Mouse (Mus musculus) embryonic facial prominence, embryonic 13.5 days (tissue): ENCODE measurements around the gene Smyd1. TPM values are rescaled to one million over a fixed set of nuclear protein-coding genes. Genes with fewer than 3 reads are reported as not detected.

Experiments used
- ATAC-seq: fragments of 200-750 bp; cut with Nextera tagmentation; 2 replicates; pipeline ENCODE4 v1.8.0; 2017; ENCODE audit warnings: low read depth; ENCODE audit not compliant: insufficient number of reproducible peaks, insufficient read depth, low FRiP score, low TSS enrichment
- H3K27ac ChIP-seq: fragments of 300-500 bp; sonication (generic); 2 replicates; pipeline ENCODE4 v1.5.1; 2015; ENCODE audit warnings: moderate library complexity, mild to moderate bottlenecking, inconsistent platforms
- H3K27me3 ChIP-seq: fragments of 300-500 bp; sonication (generic); 2 replicates; pipeline ENCODE4 v1.6.1; 2015; ENCODE audit warnings: mild to moderate bottlenecking, inconsistent platforms
- H3K36me3 ChIP-seq: fragments of 300-500 bp; sonication (generic); 2 replicates; pipeline ENCODE4 v1.6.1; 2015; ENCODE audit warnings: mild to moderate bottlenecking, inconsistent platforms
- H3K4me1 ChIP-seq: fragments of 300-500 bp; sonication (generic); 2 replicates; pipeline ENCODE4 v1.6.1; 2015; ENCODE audit warnings: inconsistent platforms
- H3K4me2 ChIP-seq: fragments of 300-500 bp; sonication (generic); 2 replicates; pipeline ENCODE4 v1.6.1; 2015; ENCODE audit warnings: moderate library complexity, mild to moderate bottlenecking, inconsistent platforms
- H3K4me3 ChIP-seq: fragments of 300-500 bp; sonication (generic); 2 replicates; pipeline ENCODE4 v1.5.1; 2015; ENCODE audit warnings: mild to moderate bottlenecking, inconsistent platforms
- H3K9ac ChIP-seq: fragments of 300-500 bp; sonication (generic); 2 replicates; pipeline ENCODE4 v1.6.1; 2015; ENCODE audit warnings: mild to moderate bottlenecking, inconsistent platforms
- H3K9me3 ChIP-seq: fragments of 300-500 bp; sonication (generic); 2 replicates; pipeline ENCODE4 v1.6.1; 2016; ENCODE audit warnings: inconsistent platforms
- WGBS: fragments of 180-500 bp; shearing (Covaris S2); methylation state at CpG from one replicate; pipeline ENCODE4 v1.1.7; 2015; ENCODE audit warnings: mixed read lengths; 5-methylcytosine and 5-hydroxymethylcytosine counted together
- polyA plus RNA-seq: library from polyadenylated mRNA; unstranded; fragments of >200 nt; fragmentation: Nextera tagmentation; extraction: Ambion mirVana; gene quantifications from 2 replicates; pipeline ENCODE4 v1.2.1, GENCODE M21; 2015

The Smyd1 gene
- polyA plus RNA-seq, 1 experiment from 2014 or later: 1.3 TPM

GRCm38 (mm10) chr6:71257375-71257774 is 64.7 kb downstream of the Smyd1 start:
- Histone ChIP-seq H3K9me3 (no peaks in the 10 kb centered on the region), H3K36me3 (no peaks in the 10 kb centered on the region), H3K27ac (no peak overlapping the region), H3K4me3 (no peak overlapping the region), H3K4me1 (no peaks in the 10 kb centered on the region), H3K9ac (no peak overlapping the region), H3K27me3 (no peaks in the 10 kb centered on the region), H3K4me2 (no peak overlapping the region)
- 31% methylated on average over 1 of the region's 1 CpGs for WGBS
- ATAC-seq: no peak

DNA sequence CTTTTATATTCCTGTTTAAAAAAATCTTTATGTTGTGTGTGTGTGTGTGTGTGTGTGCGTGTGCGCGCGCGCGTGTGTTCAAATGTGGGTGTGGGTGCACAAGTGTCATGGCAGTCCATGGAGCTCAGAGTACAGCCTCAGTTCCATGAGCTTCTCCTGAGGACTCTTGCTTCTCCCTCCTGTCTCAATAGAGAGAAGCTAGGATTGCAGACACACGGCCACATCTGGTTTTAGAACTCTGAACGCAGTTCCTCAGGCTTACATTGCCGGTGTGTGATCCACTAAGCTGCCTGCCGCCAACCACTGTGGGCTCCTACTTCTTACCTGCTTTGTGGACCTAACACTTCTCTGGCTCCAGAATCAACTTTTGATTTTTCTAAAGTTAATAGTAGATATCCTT is 65.9 kb downstream of the Smyd1 start:
- Histone ChIP-seq H3K27me3 (no peaks in the 10 kb centered on the region), H3K4me2 (no peak overlapping the region), H3K4me1 (no peaks in the 10 kb centered on the region), H3K9ac (no peak overlapping the region), H3K4me3 (no peak overlapping the region), H3K9me3 (no peaks in the 10 kb centered on the region), H3K27ac (no peak overlapping the region), H3K36me3 (no peaks in the 10 kb centered on the region)
- WGBS: 87% methylated on average over 10 of the region's 10 CpGs
- no peak for ATAC-seq

DNA sequence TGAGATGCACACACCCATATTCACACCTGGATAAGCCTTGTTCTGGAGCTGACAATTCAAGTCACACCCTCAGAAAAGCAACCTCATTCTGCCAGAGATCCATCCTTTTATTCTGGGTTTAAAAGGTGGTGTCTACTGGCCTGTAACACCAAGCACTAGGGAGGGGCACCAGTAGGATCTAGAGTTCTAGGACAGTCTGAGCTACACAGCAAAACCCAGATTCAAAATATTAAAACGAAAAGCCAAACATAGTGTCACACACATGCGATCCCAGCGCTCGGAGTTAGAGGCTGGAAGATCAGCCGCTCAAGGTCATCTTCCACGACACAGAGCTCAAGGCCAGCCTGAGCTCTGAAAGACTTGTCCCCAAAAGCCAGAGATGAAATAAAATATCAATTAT is 67.6 kb downstream of the Smyd1 start:
- H3K4me2 ChIP-seq: no peak overlapping the region
- 88% methylated on average over 6 of the region's 6 CpGs for WGBS
- H3K4me1 ChIP-seq: no peaks in the 10 kb centered on the region
- no peak overlapping the region for H3K4me3 ChIP-seq
- no peak overlapping the region for H3K27ac ChIP-seq
- no peak for ATAC-seq
- no peaks in the 10 kb centered on the region for H3K9me3 ChIP-seq
- H3K27me3 ChIP-seq: no peaks in the 10 kb centered on the region
- no peak overlapping the region for H3K9ac ChIP-seq
- H3K36me3 ChIP-seq: no peaks in the 10 kb centered on the region

DNA sequence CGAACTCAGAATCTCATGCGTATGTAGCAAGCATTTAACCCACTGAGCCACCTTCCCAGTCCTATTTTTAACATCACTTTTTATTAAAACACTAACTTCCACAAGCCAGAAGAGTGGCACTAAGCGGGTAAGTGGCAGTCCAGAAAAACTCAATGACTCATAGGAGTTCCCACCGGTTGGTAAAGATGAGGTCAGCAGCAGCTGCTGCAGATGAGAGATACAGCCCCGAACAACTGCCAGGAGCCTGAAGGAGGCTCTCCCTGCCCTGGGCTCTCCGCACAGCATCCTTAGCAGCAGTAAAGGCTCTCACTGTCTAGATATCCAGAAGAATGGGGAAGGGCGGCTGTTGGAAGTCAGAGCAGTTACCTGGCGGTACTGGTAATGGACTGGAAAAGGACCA is 71.1 kb downstream of the Smyd1 start:
- no peaks in the 10 kb centered on the region for H3K9me3 ChIP-seq
- H3K4me3 ChIP-seq: no peak overlapping the region
- no peak overlapping the region for H3K27ac ChIP-seq
- H3K36me3 ChIP-seq: no peaks in the 10 kb centered on the region
- H3K4me1 ChIP-seq: no peaks in the 10 kb centered on the region
- H3K4me2 ChIP-seq: no peak overlapping the region
- H3K9ac ChIP-seq: no peak overlapping the region
- no peaks in the 10 kb centered on the region for H3K27me3 ChIP-seq
- no peak for ATAC-seq
- 85% methylated on average over 8 of the region's 8 CpGs for WGBS

DNA sequence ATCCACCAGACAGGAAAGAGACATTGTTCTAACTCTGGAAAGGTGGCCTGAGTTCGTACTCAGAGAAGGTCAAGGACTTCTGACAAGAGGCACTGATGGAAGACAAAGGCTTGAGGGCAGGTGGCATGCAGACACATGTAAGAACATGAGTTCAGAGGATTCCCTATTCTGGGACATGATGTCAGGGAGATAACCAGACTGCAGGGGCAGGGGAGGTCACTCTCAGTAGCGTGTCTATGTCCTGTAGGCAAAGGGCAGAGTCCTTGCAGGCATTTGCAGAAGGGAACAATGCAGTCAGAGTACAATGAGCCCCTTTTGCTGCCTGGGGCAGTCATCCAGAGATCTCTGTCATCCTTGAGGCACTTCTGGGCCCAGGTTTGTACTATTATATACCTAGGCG is 72.4 kb downstream of the Smyd1 start:
- Histone ChIP-seq H3K9ac (no peak overlapping the region), H3K4me2 (no peak overlapping the region), H3K4me3 (no peak overlapping the region), H3K9me3 (no peaks in the 10 kb centered on the region), H3K27ac (no peak overlapping the region), H3K4me1 (no peaks in the 10 kb centered on the region), H3K36me3 (no peaks in the 10 kb centered on the region), H3K27me3 (no peaks in the 10 kb centered on the region)
- 66% methylated on average over 3 of the region's 3 CpGs for WGBS
- no peak for ATAC-seq

DNA sequence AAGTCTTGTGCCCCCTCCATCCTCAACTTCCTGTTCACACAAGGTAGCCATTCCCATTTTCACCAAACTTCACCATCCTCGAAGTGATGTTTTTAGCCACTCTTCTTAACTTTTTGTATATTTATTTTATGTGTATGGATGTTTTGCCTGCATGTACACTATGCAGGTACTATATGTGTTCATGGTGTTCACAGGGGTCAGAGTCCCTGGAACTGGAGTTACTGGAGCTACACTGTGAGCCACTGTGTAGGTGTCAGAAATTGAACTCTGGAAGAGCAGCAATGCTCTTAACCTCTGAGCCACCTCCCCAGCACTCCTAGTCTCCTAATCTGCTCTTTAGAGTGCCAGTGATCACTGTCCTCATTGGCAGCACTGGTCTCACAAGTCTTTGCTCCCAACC is 73.6 kb downstream of the Smyd1 start:
- H3K9me3 ChIP-seq: no peaks in the 10 kb centered on the region
- H3K27ac ChIP-seq: no peak overlapping the region
- no peak overlapping the region for H3K9ac ChIP-seq
- no peaks in the 10 kb centered on the region for H3K27me3 ChIP-seq
- 88% methylated on average over 1 of the region's 1 CpGs for WGBS
- H3K4me2 ChIP-seq: no peak overlapping the region
- no peak for ATAC-seq
- no peaks in the 10 kb centered on the region for H3K36me3 ChIP-seq
- H3K4me3 ChIP-seq: no peak overlapping the region
- no peaks in the 10 kb centered on the region for H3K4me1 ChIP-seq

DNA sequence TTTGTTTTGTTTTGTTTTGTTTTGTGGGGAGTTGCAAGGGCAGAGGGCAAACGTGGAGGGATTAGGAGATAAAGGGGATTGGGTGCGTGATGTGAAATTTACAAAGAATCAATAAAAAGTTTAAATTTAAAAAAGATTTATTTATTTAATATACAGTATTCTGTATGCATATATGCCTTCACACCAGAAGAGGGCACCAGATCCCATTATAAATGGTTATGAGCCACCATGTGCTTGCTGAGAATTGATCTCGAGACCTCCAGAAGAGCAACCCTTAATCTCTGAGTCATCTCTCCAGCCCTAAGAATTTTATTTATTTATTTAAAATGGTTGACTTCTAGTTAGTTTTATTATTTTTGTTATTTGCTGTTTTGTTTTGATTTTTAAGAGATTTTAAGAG is 78.8 kb downstream of the Smyd1 start:
- Histone ChIP-seq H3K27me3 (no peaks in the 10 kb centered on the region), H3K4me1 (no peaks in the 10 kb centered on the region), H3K9ac (no peak overlapping the region), H3K36me3 (no peaks in the 10 kb centered on the region), H3K4me2 (no peak overlapping the region), H3K4me3 (no peak overlapping the region), H3K9me3 (no peaks in the 10 kb centered on the region), H3K27ac (no peak overlapping the region)
- no peak for ATAC-seq
- WGBS: 87% methylated on average over 3 of the region's 3 CpGs

- Histone ChIP-seq H3K4me2 (no peak overlapping the region), H3K27me3 (no peaks in the 10 kb centered on the region), H3K9me3 (no peaks in the 10 kb centered on the region), H3K9ac (no peak overlapping the region), H3K4me1 (no peaks in the 10 kb centered on the region), H3K4me3 (no peak overlapping the region), H3K36me3 (no peaks in the 10 kb centered on the region), H3K27ac (no peak overlapping the region)
- 86% methylated on average over 1 of the region's 1 CpGs for whole genome bisulfite sequencing
- no peak for ATAC-seq
These were observed 79.2 kb downstream of the Smyd1 start for GRCm38 (mm10) chr6:71242811-71243210.

DNA sequence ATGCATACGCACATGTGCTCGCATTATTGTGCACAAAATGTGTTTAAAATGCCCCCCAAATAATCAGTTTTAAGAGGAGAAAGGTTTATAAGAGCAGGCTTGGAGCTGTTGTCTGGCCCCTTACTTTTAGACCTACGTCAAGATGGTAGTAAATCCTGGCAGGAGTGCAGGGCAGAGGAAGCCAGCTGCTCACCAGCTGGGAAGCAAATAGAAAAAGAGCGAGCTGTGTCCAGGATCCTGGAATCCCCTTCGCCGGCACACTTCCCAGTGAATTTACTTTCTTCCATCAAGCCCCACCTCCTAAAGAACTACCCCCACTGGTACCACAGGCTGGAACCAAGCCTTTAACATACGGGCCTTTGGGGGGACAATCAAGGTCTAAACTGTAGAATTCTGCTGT is 81.2 kb downstream of the Smyd1 start:
- H3K9me3 ChIP-seq: no peaks in the 10 kb centered on the region
- H3K27ac ChIP-seq: no peak overlapping the region
- H3K36me3 ChIP-seq: no peaks in the 10 kb centered on the region
- H3K4me3 ChIP-seq: no peak overlapping the region
- H3K4me2 ChIP-seq: no peak overlapping the region
- H3K9ac ChIP-seq: no peak overlapping the region
- H3K4me1 ChIP-seq: no peaks in the 10 kb centered on the region
- 79% methylated on average over 7 of the region's 7 CpGs for WGBS
- no peak for ATAC-seq
- H3K27me3 ChIP-seq: no peaks in the 10 kb centered on the region

DNA sequence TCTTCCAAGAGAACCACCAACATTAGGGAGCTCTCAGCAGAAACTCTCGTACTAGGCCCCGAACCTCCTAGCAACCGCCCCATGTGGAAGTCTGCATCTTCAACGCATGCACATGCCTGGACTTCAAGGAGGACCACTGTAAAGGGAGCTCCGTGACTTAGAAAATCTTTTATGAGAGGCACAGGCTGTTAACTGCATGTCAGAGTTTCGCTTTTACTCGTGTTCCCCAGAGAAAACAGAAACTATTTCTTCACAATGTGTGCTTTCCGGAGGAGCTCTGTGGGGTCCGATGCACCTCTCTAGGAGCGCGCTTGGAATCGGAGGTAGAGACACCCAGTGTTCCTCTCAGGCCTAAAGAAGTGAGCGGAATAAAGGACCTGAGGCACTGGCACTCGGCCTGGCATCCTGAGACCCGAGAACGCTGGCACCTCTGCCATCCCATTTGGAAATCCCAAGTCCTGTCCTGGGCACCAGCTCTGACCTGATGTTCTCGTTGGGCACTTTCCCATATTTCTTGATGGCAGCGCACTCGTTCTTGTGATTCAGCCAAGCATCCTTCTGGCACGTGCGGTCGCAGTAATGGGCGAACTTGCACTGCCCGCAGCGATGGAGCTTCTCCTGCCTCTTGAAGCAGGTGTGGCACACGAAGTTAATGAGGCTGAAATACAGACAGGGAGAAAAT is 82.8 kb downstream of the Smyd1 start:
- 88% methylated on average over 26 of the region's 26 CpGs for WGBS
- H3K9ac ChIP-seq: no peak overlapping the region
- no peaks in the 10 kb centered on the region for H3K9me3 ChIP-seq
- H3K4me3 ChIP-seq: no peak overlapping the region
- H3K27me3 ChIP-seq: no peaks in the 10 kb centered on the region
- H3K4me1 ChIP-seq: no peaks in the 10 kb centered on the region
- H3K4me2 ChIP-seq: no peak overlapping the region
- ATAC-seq: no peak
- no peaks in the 10 kb centered on the region for H3K36me3 ChIP-seq
- no peak overlapping the region for H3K27ac ChIP-seq

DNA sequence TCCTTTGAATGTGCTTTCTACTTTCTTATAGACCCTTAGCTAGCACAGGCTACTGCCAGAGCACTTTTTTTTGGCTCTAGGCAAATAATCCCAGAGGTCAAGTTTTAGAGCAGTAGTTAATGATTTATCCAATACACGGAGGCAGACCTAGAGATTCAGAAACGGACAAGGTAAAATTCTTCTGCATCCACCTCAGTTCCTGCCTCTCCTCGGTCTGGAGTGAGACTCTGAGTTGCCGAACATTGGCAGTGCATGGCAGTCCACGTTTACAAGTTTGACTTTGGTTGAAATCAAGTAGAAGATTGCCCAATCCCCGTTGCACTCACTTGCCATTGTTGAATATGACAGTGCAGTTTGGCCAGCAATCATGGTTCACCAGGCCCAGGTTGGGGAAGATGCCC is 85.0 kb downstream of the Smyd1 start:
- H3K4me2 ChIP-seq: no peak overlapping the region
- H3K4me1 ChIP-seq: no peaks in the 10 kb centered on the region
- no peak for ATAC-seq
- H3K9me3 ChIP-seq: no peaks in the 10 kb centered on the region
- no peaks in the 10 kb centered on the region for H3K27me3 ChIP-seq
- no peak overlapping the region for H3K4me3 ChIP-seq
- H3K9ac ChIP-seq: no peak overlapping the region
- 89% methylated on average over 6 of the region's 6 CpGs for WGBS
- H3K27ac ChIP-seq: no peak overlapping the region
- no peaks in the 10 kb centered on the region for H3K36me3 ChIP-seq

- Histone ChIP-seq H3K4me3 (no peak overlapping the region), H3K9me3 (no peaks in the 10 kb centered on the region), H3K4me2 (no peak overlapping the region), H3K27ac (no peak overlapping the region), H3K4me1 (no peaks in the 10 kb centered on the region), H3K36me3 (no peaks in the 10 kb centered on the region), H3K27me3 (no peaks in the 10 kb centered on the region), H3K9ac (no peak overlapping the region)
- no peak for ATAC-seq
- 80% methylated on average over 6 of the region's 6 CpGs for WGBS
These were observed 85.5 kb downstream of the Smyd1 start for GRCm38 (mm10) chr6:71236506-71236905.

GRCm38 (mm10) chr6:71235944-71236343 is 86.1 kb downstream of the Smyd1 start:
- no peak overlapping the region for H3K9ac ChIP-seq
- no peak for ATAC-seq
- H3K4me2 ChIP-seq: no peak overlapping the region
- no peak overlapping the region for H3K4me3 ChIP-seq
- H3K27me3 ChIP-seq: no peaks in the 10 kb centered on the region
- no peaks in the 10 kb centered on the region for H3K9me3 ChIP-seq
- H3K36me3 ChIP-seq: no peaks in the 10 kb centered on the region
- WGBS: 77% methylated on average over 3 of the region's 3 CpGs
- H3K4me1 ChIP-seq: no peaks in the 10 kb centered on the region
- no peak overlapping the region for H3K27ac ChIP-seq
